ENCODE assay signal across 22 mouse cellular contexts in genomic region chr19:58097195-58097594, GRCm38 (mm10).
DNase-seq lines count a peak whose midpoint lies in the region; ATAC-seq and TF ChIP-seq lines count a peak whose summit lies in the region.
"Had no signal": no experiment of that assay in that cellular context is flagged by ENCODE, and none has a peak within 500 bp of the region (broad histone marks: within the 10 kb centered on the region; RNA-seq: fewer than 3 reads in every experiment).

No protein-coding gene starts in this region.

- H3K36me3 ChIP-seq in hindbrain, embryonic 13.5 days, result no peaks in the 10 kb centered on the region
- H3K36me3 ChIP-seq: forebrain, embryonic 12.5 days; G1E; heart, embryonic 12.5 days; hindbrain, embryonic 12.5 days; intestine, embryonic 15.5 days had no signal

- peak; percentile 44 for ATAC-seq in megakaryocyte progenitor cell, adult 5-6 weeks (replicated peaks; ENCODE audit: poor library complexity)
- ATAC-seq in hindbrain, embryonic 13.5 days (ENCODE audit: low FRiP score), result no peak
- no peak for ATAC-seq in megakaryocyte-erythroid progenitor cell, adult 5-6 weeks (replicated peaks; ENCODE audit: low FRiP score, low TSS enrichment, poor library complexity, severe bottlenecking)
- ATAC-seq: forebrain, embryonic 16.5 days; hindbrain, postnatal 0 days; intestine, embryonic 15.5 days had no signal

- TF ChIP-seq POLR2A in bone marrow, adult 2 months (IDR thresholded peaks at IDR 0.05; ENCODE audit: borderline replicate concordance, control insufficient read depth, low read depth, low read length), result no peak

- no peak overlapping the region for H3K4me3 ChIP-seq in bone marrow, adult 2 months (replicated peaks; ENCODE audit: control insufficient read depth, low read depth, low read length)
- H3K4me3 ChIP-seq in hindbrain, embryonic 13.5 days, result no peak overlapping the region
- H3K4me3 ChIP-seq: embryonic facial prominence, embryonic 13.5 days; forebrain, embryonic 12.5 days; heart, adult 2 months; heart, embryonic 12.5 days; hindbrain, embryonic 12.5 days; intestine, embryonic 15.5 days had no signal

- H3K4me2 ChIP-seq in hindbrain, embryonic 13.5 days, result no peak overlapping the region
- H3K4me2 ChIP-seq: embryonic facial prominence, embryonic 13.5 days; forebrain, embryonic 12.5 days; heart, embryonic 12.5 days; hindbrain, embryonic 12.5 days; intestine, embryonic 15.5 days had no signal

- peaks cover 3% of the 10 kb centered on the region; the same call in 1 of the 2 replicates for H3K4me1 ChIP-seq in bone marrow, adult 2 months (ENCODE audit: control insufficient read depth, insufficient read depth, low read length)
- H3K4me1 ChIP-seq in hindbrain, embryonic 13.5 days (replicated peaks), result peaks cover 8% of the 10 kb centered on the region; the same call in 1 of the 2 replicates
- H3K4me1 ChIP-seq: heart, embryonic 12.5 days had no signal

- DNase-seq in CD4-positive, CD25-positive, alpha-beta regulatory T cell, adult 2 months (ENCODE audit: low read depth, low spot score), result peak; percentile 28
- DNase-seq in heart, postnatal 36 days, result no peak
- no peak for DNase-seq in layer of hippocampus, adult 8-10 months (ENCODE audit: low spot score in 2 of 2)
- DNase-seq: adrenal gland, adult 8-10 months; adrenal gland, postnatal 36 days; cerebellum, adult 11-12 months; cerebellum, adult 9-10 months; cerebellum, postnatal 25 days; gastrocnemius, postnatal 10 days; heart, adult 2 months had no signal

- peak overlapping the region; percentile 50; the same call in 1 of the 2 replicates for H3K27ac ChIP-seq in bone marrow, adult 2 months (ENCODE audit: control insufficient read depth, insufficient read depth, low read depth, low read length, poor library complexity)
- H3K27ac ChIP-seq in hindbrain, embryonic 13.5 days, result no peak overlapping the region
- H3K27ac ChIP-seq: embryonic facial prominence, embryonic 13.5 days; forebrain, embryonic 12.5 days; heart, adult 2 months; hindbrain, embryonic 12.5 days; hindbrain, postnatal 0 days; intestine, embryonic 15.5 days had no signal

- no peaks in the 10 kb centered on the region for H3K9me3 ChIP-seq in hindbrain, embryonic 13.5 days
- H3K9me3 ChIP-seq: embryonic facial prominence, embryonic 13.5 days; forebrain, embryonic 12.5 days; hindbrain, embryonic 12.5 days; intestine, embryonic 15.5 days had no signal

- intact Hi-C loops in heart, postnatal 36 days (cut with DNase I), result no loop called here

- no peaks in the 10 kb centered on the region for H3K27me3 ChIP-seq in hindbrain, embryonic 13.5 days
- H3K27me3 ChIP-seq: embryonic facial prominence, embryonic 13.5 days; heart, embryonic 12.5 days; hindbrain, embryonic 12.5 days; intestine, embryonic 15.5 days had no signal

- no peak overlapping the region for H3K9ac ChIP-seq in hindbrain, embryonic 13.5 days
- H3K9ac ChIP-seq: embryonic facial prominence, embryonic 13.5 days; forebrain, embryonic 12.5 days; heart, embryonic 12.5 days; hindbrain, embryonic 12.5 days; intestine, embryonic 15.5 days had no signal

- TF ChIP-seq CTCF in bone marrow, adult 2 months (IDR thresholded peaks at IDR 0.05; ENCODE audit: control insufficient read depth, insufficient read depth, low read length), result no peak

- WGBS in bone marrow, adult 2 months, result 59% methylated on average over 2 of the region's 2 CpGs
- 91% methylated on average over 2 of the region's 2 CpGs for WGBS in hindbrain, embryonic 13.5 days
